Mouse (Mus musculus) cerebellum, adult 18-20 months (tissue): ENCODE measurements at regions not wholly inside any gene's neighbourhood (a gene's known extent, or its start where the extent isn't known, plus 50 kb on each side); places are given as distances from the start of the nearest gene placed in this dataset.

Source experiments
- DNase-seq, 2 experiments: peaks; one replicate each; pipeline ENCODE4 v3.0.0; 2021

DNA sequence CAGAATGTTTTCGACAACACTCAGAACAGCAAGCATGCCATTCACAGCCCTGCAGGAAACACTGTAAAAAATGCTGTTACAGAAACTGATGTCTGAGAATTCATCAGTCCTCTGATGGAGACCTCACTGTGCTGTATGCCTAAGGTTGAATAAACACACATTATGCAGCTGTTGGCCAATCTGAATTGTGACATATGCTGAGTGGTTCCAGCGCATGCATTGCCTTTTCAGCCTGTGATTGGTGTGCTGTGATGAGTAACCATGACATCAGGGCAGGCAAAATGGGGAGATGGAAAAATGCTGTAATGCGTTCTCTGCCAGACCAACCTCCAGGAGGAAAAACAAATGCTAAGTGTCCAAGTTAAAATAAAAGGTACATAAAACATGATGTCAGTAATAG is 620.3 kb downstream of the Utrn start:
- DNase-seq = no peak

GRCm38 (mm10) chr10:12253274-12253673 is 615.9 kb downstream of the Utrn start:
- DNase-seq = no peak

DNA sequence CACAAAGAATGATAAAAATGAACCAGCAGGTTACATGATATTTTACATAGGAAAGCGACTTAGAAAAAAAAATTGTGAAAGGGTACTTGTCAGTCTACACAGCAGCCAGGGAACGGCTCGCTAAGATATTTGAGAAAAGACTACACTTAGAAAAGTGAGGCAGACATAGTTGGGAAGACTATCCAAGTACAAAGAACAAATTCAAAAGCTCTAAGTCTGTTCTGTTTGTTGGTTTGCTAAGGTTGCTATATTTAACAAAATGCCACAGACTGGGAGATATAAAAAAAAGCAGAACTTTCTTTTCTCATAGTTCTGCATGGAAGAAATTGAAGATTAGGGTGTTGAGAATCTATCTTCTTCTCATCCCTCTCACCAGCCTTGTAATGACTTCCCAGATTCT is 583.5 kb downstream of the Utrn start:
- DNase-seq = no peak

DNA sequence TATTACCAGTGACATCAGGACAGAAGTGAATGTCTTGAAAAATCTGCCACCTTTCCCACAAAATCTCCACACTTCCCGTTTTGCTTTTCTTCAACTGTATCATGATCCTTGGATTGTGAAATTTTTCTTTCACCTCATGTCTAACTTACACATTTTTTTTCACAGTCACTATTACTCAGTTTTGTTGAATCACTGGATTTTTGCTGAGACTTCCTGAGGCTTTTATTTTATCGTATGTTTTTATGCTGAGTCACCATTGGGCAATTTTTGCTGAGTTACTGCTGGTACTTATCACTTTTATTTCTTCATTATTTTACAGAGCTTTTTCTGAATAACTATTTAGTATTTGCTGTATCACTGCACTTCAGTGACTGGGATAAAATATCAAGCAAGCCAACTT is 570.3 kb downstream of the Utrn start:
- DNase-seq = no peak

- no peak for DNase-seq
Measured at GRCm38 (mm10) chr10:12302396-12302795, 566.8 kb downstream of the Utrn start.

DNA sequence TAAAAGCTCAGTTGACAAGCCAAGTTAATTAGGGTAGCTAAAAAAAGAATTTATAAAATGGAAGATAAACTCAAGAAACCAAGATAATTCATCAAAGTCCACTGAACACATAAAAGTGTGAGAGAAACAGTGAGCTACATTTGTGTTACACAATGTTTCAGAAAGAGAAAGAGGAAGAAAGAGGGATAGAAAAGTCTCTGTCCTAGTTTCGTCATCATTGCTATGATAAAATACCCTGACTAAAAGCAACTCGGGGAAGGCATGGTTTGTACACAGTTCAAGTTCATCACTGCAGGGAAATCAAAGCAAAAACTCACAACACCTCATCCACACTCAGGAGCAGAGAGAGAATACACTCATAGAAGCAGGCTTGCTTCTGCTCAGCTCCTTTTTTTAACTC is 548.9 kb downstream of the Utrn start:
- no peak for DNase-seq
